Mouse (Mus musculus) right cerebral cortex, postnatal 25 days (tissue): ENCODE measurements at regions not wholly inside any gene's neighbourhood (a gene's known extent, or its start where the extent isn't known, plus 50 kb on each side); places are given as distances from the start of the nearest gene placed in this dataset.

Experiments used
- DNase-seq: peaks from one replicate; pipeline ENCODE4 v3.0.0; 2022

DNA sequence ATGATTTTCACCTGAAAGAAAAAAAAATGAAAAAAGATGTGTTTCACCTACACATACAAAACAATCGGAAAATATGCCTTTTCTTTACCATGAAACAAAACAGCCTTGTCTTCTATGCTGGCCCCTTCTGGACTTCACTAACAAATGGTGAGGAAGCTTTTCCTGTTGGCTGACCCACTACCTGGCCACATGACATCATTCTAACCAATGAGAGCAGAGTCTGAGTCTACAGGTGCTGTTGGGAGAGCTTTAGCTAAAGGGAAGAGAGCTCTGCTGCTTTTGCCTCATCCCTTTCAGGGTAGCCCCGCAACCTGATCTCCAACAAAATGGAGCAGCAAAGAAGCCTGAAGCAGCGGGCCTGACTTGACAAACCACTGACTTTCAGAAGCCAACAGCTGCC lies 120.5 kb upstream of the Smarca2 start:
- DNase-seq: no peak

DNA sequence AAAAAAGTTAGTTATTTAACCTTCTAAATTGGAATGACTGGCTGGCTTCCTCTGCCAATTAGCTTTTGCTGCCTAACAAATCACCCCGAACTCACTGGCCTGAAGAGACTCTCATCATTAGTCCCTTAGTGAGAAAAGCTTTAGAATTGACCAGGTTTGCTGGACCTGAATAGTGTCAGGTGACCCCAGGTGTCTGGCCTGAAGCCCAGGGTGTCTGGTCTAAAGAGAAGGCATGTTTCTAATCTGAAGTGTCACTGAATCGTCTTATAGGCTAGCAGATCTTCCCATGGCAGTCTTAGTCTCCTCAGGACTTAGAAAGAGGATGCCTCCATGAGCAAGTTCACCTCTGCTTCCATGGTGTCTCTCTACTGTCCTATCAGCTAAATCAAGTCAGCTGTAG lies 112.0 kb upstream of the Smarca2 start:
- DNase-seq: no peak

DNA sequence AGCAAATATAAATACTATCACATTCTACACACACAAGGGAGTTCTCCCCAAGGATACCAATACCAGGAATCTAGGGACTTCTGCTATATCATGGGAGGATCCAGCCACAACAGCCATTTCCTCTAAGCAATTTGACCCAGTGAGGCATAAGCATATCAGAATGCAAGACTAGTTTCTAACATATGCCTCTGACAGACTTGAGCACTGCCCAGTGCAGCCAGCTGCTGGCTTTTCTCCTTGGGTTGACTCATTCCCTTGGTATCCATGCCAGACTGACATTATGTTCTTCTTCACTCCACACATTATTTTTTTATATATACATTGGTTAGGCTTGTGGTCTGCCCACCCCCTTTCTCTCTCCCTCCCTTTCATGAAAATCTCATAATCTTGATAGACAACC lies 103.8 kb upstream of the Smarca2 start:
- no peak for DNase-seq

DNA sequence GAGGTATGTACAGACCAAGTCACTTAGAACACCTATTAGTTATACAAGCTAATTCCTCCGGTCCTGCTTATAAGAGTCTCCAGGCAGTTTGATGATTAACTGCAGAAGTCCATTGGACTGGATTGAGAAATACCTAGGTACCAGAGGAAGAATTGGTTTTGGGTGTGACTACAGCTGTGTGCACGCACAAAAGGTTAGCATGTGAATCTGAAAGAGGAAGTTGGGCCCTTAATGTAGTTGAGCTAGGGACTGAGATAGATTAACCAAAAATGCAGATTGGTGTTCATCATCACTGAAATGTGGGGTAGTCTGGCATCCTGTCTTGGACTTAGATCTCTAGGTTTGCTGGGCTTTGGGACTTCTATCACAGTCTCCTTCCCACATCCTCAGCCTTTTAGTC lies 100.8 kb upstream of the Smarca2 start:
- no peak for DNase-seq

DNA sequence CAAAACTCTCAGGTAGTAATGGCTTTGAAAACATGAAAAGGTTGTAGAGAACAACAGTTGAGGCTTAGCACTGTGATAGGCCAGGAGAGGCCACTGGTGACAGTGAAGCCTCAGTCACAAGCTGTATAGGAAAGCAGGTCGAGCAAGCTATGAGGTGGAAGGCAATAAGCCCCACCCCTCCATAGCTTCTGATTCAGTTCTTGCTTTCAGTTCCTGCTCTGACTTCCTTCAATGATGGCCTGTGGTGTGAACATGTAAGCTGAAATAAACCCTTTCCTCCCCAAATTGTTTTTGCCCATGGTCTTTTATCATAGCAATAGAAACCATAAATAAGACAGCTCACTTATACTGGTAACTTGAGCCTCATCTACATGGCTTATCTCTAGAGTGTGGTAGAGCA lies 98.0 kb upstream of the Smarca2 start:
- DNase-seq: no peak

DNA sequence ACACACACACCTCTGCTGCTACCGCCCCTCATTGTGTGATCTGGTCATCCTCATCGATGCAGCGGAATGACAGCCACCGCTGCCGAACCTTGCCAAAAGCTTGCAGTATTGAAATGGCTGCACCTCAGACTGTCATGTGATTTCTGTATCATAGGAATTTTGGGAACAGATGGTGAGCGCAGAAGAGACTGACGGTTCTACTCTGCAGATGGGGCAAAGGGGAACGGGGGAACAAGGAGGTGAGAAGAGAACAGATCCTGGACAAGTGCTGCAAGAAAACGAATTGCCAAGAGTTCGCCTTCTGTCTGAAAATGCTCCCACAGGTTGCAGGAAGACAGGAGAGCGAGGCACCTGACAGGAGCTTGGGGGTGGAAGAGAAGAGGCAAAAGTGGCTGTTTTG lies 96.9 kb upstream of the Smarca2 start:
- no peak for DNase-seq

DNA sequence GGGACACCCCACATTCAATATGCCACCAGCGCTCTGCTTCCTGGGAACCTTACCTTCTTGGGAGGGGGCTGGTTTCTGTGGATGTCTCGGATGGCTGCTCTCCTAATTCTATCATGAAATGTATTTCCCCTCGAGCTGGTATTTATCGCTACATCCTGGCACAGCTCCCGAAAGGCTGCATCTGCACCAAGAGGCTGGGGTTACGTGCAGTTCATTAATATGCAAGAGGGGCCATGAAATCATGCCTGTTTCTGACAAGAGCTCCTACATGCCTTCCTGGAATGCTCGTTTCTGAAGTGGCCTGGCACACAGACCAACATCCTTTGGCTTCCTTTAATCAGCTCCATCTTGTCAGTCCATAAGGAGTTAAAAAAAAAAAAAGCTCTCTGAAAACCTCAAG lies 96.2 kb upstream of the Smarca2 start:
- DNase-seq: peak; percentile 20

DNA sequence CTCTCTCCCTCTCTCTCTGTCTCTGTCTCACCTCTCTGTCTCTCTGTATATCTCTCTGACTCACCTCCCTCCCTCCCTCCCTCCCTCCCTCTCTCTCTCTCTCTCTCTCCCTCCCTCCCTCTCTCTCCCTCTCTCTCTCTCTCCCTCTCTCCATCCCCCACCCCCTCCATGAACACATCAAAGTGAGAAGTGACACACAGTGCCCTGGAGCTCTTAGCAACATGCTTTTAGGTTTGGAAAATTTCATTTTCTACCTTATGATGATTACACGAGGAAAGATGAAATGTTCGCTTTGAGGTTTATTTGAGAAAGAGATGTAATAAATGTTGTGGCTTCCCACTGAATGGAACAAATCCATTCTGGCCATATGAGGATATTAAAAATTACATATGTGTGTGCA lies 95.6 kb upstream of the Smarca2 start:
- no peak for DNase-seq

DNA sequence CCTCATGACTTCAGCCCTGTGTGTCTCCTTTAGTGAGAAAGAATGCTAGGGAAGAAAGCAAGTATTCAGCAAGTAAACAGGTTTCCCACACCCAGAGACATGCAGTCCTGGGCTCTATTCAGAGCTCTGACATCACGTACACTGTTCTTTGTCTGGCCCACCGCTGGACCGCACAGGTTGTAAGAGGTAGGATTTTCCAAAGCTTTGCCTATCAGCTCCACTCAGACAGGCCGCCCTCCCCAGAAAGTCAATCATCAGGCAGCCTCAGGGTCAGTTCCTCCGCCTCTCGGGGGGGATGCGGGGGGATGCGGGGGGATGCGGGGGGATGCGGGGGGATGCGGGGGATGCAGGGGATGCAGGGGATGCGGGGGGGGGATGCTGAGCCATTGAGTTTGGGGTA lies 94.7 kb upstream of the Smarca2 start:
- DNase-seq: no peak

DNA sequence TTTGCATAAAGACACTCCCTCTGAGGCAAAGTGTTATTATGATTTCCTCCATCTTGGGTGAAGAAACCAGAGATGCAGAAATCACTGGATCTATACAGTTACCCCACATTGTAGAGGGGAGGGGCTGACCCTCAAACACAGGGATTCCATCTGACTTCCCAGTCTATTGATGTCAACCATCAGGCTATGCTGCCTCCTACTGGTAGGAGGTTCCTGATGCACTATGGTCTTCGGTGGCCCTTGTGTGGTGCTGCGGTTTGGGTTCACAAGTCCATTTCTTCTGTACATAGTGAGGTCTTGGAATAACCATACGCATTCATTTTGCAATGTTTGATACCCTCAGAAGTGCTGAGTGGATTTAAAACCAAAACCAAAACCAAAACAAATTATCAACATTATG lies 94.0 kb upstream of the Smarca2 start:
- DNase-seq: no peak

DNA sequence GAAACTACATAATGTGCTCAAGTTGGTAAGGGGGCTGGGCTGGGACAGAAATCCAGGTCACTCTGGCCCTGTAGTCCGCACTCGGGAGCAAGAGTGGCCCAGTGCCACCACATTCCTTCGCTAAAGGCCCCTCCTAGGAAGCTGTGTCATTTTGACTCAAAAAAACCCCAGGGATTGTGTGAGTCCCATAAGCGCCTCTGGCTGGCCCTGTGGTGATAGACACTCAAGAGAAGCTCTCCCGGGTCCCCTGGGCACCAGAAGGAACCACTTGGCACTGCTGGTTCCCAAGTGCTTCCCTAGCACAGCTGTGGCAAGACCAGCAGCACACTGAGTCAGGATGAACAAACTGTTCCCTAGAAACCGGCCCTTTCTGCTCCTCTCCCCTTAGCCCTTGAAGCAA lies 93.1 kb upstream of the Smarca2 start:
- DNase-seq: no peak

DNA sequence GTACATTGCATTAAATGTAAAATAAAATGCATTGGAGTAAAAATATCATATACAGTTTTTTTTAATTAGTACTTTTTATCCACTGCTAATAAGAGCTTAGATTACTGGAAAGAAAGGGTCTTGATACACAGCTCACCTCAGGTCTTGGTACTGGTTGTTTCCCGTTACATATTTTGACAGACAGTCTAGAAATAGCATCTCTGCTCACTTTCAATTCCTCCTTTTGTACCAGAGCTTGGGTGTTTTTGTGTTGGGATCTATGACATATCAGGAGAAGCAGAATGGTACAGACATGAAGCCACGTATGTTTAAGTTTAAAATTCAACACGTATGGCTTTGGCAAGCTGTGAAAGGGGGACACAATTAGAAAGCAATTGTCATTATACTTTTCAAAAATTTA lies 80.3 kb upstream of the Smarca2 start:
- DNase-seq: no peak

DNA sequence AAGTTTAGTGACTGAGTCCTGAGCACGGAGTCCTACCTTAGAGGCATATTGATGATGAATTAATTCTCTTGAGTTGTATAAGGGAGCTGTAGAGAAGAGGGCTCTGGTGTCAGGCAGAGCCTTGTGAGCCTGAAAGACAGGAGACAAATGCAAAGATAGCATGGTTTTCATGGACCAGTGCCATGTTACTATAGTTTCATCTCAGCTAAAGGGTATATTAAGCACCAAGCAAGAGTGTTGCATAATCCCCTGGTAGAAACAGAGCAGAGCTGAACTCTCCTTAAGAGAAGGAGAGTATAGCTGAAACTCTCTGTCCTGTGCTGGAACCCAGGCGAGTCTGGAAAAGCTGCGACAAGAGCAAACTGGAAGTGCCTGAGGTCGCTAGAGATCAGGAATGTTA lies 73.5 kb upstream of the Smarca2 start:
- no peak for DNase-seq

DNA sequence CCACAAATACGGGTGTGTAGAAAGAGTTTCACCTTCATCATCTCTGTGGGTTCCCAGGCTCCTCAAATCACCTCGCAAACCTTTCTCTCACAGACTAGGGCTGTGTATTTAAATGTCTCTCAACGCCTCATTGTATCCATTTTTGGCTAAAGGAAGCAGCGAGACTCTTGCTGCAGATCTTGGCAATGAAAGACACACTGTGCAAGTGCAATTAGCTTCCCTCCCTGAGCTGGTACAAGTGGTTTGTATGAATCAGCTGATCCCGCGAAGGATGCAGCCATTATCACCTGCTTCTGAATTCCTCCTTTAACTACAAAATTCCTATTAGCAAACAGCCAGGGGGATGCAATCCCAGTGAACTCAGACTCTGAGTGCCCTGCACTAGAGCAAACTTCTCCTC lies 72.3 kb upstream of the Smarca2 start:
- no peak for DNase-seq

DNA sequence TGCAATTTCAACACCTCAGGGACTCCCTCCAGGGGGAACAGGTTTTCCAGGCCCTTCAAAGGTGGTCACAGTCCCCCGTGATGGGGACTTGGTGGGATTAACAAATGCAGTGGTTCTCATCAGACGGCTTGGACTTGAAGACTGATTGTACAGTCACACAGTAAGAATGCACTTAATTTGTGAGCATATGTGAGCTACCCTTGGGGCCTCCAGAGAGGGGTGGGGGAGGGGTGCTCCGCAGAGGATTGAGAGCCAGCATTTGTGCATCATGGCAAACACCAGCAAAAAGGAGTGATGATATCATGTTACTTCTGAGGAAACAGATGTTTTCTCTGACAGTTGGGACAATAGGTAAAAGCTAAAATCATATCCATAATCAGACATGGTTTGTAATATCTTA lies 59.2 kb upstream of the Smarca2 start:
- DNase-seq: no peak

DNA sequence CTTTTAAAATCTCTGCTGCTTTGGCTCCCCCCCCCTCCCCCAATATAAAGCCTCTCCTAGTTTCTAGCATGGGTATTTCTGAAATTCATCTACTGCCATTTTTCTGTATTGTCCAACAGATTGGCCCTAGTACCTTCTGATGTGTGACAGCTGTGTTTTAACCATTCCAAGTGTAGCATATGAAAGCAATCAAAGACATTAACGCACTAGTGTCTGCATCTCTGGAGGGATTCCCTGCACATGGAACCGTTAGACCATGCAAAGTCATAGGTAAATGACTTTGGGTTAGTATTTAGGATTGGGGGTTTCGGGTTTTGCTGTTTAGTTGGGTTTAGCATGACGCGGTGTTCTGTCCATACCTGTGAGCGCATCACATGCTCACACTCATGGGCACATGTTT lies 57.3 kb upstream of the Smarca2 start:
- DNase-seq: no peak

DNA sequence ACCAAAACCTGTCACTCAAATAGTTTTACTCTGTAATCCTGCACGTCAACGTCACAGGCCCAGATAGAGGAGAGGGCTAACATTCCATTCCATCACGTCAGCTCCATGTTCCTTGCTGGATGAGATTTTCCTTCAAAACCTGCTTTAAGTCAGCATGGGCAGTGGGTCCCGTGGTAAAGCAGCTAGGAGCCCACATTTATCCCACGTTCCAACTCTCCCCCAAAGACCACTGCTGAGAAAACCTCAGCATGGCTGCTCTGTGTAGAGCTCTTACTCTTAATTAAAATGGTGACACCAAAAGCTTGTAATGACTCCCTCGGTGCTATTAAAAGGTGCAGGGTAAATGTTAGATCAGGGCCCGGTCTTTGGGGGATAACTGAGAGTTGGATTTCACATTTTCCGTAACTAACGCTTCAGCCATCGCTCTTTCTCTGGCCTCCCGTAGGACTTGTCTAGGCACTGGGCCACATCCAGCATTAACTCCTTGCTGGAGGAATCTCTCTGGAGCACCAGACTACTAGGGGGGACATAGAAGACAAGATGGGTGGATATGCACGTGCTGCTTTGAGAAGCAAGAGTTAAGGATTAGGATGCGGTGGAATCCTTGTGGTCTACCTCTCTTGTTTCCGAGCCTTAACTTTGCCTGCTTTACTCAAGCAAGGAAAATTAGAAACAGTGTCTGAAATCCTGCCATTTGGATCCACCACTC lies 56.1 kb upstream of the Smarca2 start:
- no peak for DNase-seq

DNA sequence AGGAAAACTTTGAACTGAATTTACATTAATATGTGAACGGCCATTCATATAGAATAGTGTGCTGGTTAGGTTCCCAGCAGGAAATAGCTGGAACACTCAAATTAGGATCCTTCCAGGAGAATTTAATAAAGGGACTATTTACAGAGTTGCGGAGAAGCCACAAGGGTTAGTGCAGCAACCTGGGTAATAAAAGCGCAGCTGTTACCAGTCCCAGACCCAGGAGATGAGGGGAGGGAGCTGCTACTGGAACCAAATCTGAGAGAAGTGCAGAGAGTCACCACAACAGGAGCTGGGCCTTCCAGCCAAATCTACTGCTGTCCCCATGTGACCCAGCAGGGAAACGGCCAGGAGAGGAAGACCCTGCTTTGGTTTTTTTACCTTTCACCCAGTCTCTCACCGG lies 54.6 kb upstream of the Smarca2 start:
- DNase-seq: no peak
